Mouse (Mus musculus): ENCODE measurements around the gene Madcam1. TPM values are rescaled to one million over a fixed set of nuclear protein-coding genes. Genes with fewer than 3 reads are reported as not detected.

Madcam1 gene
- total RNA-seq, 2 experiments from 2014 or later = not detected

DNA sequence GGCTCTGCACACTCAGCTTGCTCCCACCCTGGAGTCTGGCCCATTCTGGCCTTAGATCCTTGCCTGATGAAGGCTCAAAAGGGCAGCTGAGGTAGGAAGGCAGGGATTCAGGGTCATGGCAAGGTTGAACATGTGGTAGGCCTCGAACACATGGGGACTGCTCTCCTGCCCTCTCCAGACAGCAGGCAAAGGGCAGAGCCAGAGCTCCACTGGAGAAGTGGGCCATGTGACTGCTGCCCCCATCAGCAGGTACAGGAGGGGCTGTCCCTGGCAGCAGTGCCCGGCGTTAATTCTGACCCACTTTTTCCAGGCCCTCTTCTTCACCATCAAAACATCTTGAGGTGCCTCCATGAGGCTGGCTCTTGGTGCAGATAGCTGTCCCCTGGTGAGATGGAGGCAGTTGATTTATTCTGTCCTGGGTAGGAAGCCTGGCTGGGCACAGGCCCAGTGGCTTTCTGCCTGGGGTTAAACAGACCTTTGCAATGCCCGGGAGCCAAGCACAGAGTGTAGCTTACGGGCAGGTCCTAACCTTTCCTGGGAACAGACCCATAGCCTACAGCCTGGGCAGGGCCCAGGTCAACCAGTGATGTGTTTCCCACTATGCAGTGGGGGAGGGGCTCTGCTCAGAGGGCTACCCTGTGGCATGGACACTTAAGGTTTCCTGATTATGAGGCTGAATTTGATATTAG, 42.2 kb downstream of the Madcam1 start:
- DNase-seq = peak; percentile 63 to 71
- intact Hi-C loops (cut with DNase I) = no loop called here

- DNase-seq = no peak
- intact Hi-C loops (cut with DNase I) = no loop called here
Measured at GRCm38 (mm10) chr10:79707162-79707561, 42.8 kb downstream of the Madcam1 start.

- DNase-seq = no peak
- intact Hi-C loops (cut with DNase I) = no loop called here
Measured at GRCm38 (mm10) chr10:79707759-79708158, 43.4 kb downstream of the Madcam1 start.

GRCm38 (mm10) chr10:79708668-79709067, 44.3 kb downstream of the Madcam1 start:
- intact Hi-C loops (cut with DNase I) = no loop called here
- DNase-seq = peak in 1 of 2 experiments; percentile 23

DNA sequence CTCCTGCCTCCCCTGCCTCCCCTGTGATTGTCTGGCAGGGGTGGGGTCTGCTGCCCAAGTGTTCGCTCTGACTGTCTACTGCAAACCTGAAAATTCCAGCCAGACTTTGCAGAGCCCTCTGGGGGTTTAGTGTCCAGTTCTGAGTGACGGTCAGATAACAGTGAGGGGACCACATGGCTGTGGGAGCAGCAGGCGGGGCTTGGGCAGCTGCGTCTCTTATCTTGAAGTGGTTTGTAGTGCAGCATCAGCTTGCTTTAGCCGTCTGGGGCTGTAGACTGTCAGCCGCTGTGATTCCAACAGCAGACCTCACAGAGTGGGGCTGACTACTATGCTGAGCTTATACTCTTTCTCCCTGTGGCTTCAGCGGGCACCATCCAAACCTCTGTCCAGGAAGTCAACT, 44.9 kb downstream of the Madcam1 start:
- no peak for DNase-seq
- intact Hi-C loops (cut with DNase I) = no loop called here

GRCm38 (mm10) chr10:79712029-79712428, 47.7 kb downstream of the Madcam1 start:
- intact Hi-C loops (cut with DNase I) = no loop called here
- DNase-seq = no peak

DNA sequence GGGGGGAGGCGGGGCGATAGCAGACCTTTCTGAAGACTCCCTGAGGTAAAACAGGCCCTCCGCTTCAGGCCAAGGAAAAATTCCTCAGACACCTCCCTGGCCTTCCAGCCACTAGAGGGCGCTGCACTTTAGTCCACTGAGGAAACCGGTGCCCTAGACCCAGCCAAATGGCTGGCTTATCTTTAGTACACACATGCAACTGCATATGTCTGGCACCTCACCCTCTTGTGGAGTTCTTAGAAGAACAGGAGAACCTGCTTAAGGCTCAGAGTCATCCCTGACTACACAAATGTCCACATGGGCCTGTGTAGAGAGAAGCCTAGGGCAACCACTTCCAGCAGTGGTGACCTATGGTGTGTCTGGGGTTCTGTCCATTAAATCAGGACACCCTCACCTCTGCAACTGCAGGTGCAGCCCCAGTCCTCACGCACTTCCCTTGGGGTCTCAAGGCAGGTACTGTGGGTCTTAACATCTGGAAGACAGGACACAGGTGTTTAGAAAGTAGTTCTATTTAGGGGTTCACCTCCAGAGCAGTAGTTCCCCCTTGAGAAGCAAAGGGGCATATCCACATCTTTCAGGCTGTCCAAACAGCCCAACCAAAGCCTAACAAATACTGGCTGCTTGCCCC, 48.3 kb downstream of the Madcam1 start:
- intact Hi-C loops (cut with DNase I) = no loop called here
- DNase-seq = peak; percentile 63 to 74

DNA sequence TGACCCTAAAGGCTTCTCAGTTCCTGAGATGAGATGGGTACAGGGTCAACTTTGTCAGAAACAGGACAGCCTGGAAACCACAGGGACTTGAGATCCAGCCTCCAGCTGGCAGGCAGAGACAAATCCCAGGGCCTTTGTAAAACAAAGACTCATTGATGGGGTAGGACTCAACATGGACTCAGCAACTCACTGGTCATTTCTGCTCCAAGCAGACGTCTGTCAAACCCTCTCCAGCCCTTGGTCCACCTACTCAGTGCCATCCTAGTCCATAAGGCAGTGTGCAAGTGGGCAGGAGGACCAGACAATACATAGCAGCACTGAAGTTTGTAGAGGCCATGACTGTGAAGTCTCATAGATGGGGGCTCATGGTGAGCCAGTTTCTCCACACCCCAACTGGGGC, 48.8 kb downstream of the Madcam1 start:
- intact Hi-C loops (cut with DNase I) = no loop called here

GRCm38 (mm10) chr10:79714996-79715395, 50.6 kb downstream of the Madcam1 start:
- no peak for DNase-seq
- intact Hi-C loops (cut with DNase I) = no loop called here

More for the DNA sequence above, 48.8 kb downstream of the Madcam1 start:
- no peak for DNase-seq

GRCm38 (mm10) chr10:79716254-79716987, 52.1 kb downstream of the Madcam1 start, which contains the start of gene Hcn2:
TSS of gene Hcn2 (plus strand) at chr10:79716634.
- intact Hi-C loops (cut with DNase I) = no loop called here
- DNase-seq = no peak

GRCm38 (mm10) chr10:79716988-79717355, 52.6 kb downstream of the Madcam1 start:
- DNase-seq = no peak
- intact Hi-C loops (cut with DNase I) = no loop called here

GRCm38 (mm10) chr10:79717640-79718357, 53.4 kb downstream of the Madcam1 start:
- peak; percentile 52 to 63 for DNase-seq
- intact Hi-C loops (cut with DNase I) = no loop called here

Other genes with a start within 250 kb of the Madcam1 start
- not detected for gene Vmn2r83, start 195.8 kb upstream of the Madcam1 start, total RNA-seq (2021)
- under 1 TPM; 0.56 to 0.96 TPM for gene Plpp2, start 130.8 kb upstream of the Madcam1 start, total RNA-seq (2021)
- 10 to 100 TPM; 14.0 to 15.2 TPM for gene Mier2, start 109.4 kb upstream of the Madcam1 start, total RNA-seq (2021)
- gene Theg, start 77.2 kb upstream of the Madcam1 start, total RNA-seq (2021) = not detected
- under 1 TPM; 0.10 to 0.25 TPM for gene C2cd4c, start 50.5 kb upstream of the Madcam1 start, total RNA-seq (2021)
- 1 to 10 TPM; 2.3 to 2.5 TPM for gene Shc2, start 26.6 kb upstream of the Madcam1 start, total RNA-seq (2021)
- 10 to 100 TPM; 55.1 to 58.1 TPM for gene Odf3l2, start 18.8 kb upstream of the Madcam1 start, total RNA-seq (2021)
- 10 to 100 TPM; 19.2 to 19.6 TPM for gene Tpgs1, start 4.8 kb downstream of the Madcam1 start, total RNA-seq (2021)
- gene Cdc34, start 17.6 kb downstream of the Madcam1 start, total RNA-seq (2021) = 100 to 1,000 TPM; 344 to 378 TPM
- gene Gzmm, start 24.5 kb downstream of the Madcam1 start, total RNA-seq (2021) = 1 to 10 TPM; 4.4 to 6.0 TPM
- 100 to 1,000 TPM; 528 to 635 TPM for gene Bsg, start 39.9 kb downstream of the Madcam1 start, total RNA-seq (2021)
- gene Hcn2, start 52.1 kb downstream of the Madcam1 start, total RNA-seq (2021) = under 1 TPM; 0.72 to 0.79 TPM
- gene Polrmt, start 82.0 kb downstream of the Madcam1 start, total RNA-seq (2021) = 10 to 100 TPM; 29.4 to 33.2 TPM
- not detected for gene Fgf22, start 90.5 kb downstream of the Madcam1 start, total RNA-seq (2021)
- gene Rnf126, start 102.4 kb downstream of the Madcam1 start, total RNA-seq (2021) = 10 to 100 TPM; 35.1 to 40.1 TPM
- gene Fstl3, start 112.7 kb downstream of the Madcam1 start, total RNA-seq (2021) = 1 to 10 TPM; 1.2 to 1.8 TPM
- not detected for gene Prss57, start 126.4 kb downstream of the Madcam1 start, total RNA-seq (2021)
- gene Palm, start 129.0 kb downstream of the Madcam1 start, total RNA-seq (2021) = 10 to 100 TPM; 13.8 to 21.4 TPM
- not detected for gene Misp, start 156.4 kb downstream of the Madcam1 start, total RNA-seq (2021)
- gene Ptbp1, start 189.9 kb downstream of the Madcam1 start, total RNA-seq (2021) = 10 to 100 TPM; 17.2 to 17.4 TPM
- not detected for gene Prtn3, start 209.9 kb downstream of the Madcam1 start, total RNA-seq (2021)
- gene Plppr3, start 210.1 kb downstream of the Madcam1 start, total RNA-seq (2021) = not detected
- not detected for gene Elane, start 221.7 kb downstream of the Madcam1 start, total RNA-seq (2021)
- 10 to 100 TPM; 47.6 to 86.0 TPM for gene Cfd, start 226.3 kb downstream of the Madcam1 start, total RNA-seq (2021)
- 10 to 100 TPM; 27.5 to 35.3 TPM for gene Med16, start 244.4 kb downstream of the Madcam1 start, total RNA-seq (2021)
- gene Gm26602, start 246.3 kb downstream of the Madcam1 start, total RNA-seq (2021) = not detected